Mouse (Mus musculus) c-Kit-positive CD71-negative TER-119-negative erythroid progenitor cells, embryonic 14.5 days (primary cell): ENCODE measurements at regions not wholly inside any gene's neighbourhood (a gene's known extent, or its start where the extent isn't known, plus 50 kb on each side); places are given as distances from the start of the nearest gene placed in this dataset.

ENCODE experiments used
- DNase-seq: peaks from one replicate; pipeline ENCODE4 v3.0.0-alpha.2; 2013; ENCODE audit warnings: low read depth

GRCm38 (mm10) chr4:31618026-31618425, 345.9 kb upstream of the Map3k7 start:
- DNase-seq = no peak

- DNase-seq = no peak
Observed at GRCm38 (mm10) chr4:31621205-31621604, 342.7 kb upstream of the Map3k7 start.

GRCm38 (mm10) chr4:31627053-31627452, 336.8 kb upstream of the Map3k7 start:
- no peak for DNase-seq

DNA sequence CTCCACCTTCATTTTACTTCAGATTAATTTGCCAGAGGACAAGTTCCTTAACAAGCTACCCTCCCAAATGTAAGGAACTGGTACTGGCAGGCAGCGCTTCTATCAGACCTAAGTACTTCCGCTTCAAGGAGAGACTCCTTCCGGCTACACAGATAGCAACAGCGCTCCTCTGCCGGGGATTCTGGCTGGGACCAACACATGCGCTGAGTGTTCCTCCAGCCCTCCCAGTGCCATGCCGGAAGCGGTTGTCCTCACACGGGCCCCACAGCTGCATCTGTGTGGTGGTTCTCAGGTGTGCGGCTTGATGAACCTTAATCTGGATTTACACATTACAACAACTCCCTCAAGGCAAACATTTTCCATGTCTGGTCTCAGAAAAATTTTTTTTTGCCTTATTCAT, 336.1 kb upstream of the Map3k7 start:
- no peak for DNase-seq

- no peak for DNase-seq
Observed at GRCm38 (mm10) chr4:31638564-31638963, 325.3 kb upstream of the Map3k7 start.

GRCm38 (mm10) chr4:31642161-31642560, 321.7 kb upstream of the Map3k7 start:
- no peak for DNase-seq

DNA sequence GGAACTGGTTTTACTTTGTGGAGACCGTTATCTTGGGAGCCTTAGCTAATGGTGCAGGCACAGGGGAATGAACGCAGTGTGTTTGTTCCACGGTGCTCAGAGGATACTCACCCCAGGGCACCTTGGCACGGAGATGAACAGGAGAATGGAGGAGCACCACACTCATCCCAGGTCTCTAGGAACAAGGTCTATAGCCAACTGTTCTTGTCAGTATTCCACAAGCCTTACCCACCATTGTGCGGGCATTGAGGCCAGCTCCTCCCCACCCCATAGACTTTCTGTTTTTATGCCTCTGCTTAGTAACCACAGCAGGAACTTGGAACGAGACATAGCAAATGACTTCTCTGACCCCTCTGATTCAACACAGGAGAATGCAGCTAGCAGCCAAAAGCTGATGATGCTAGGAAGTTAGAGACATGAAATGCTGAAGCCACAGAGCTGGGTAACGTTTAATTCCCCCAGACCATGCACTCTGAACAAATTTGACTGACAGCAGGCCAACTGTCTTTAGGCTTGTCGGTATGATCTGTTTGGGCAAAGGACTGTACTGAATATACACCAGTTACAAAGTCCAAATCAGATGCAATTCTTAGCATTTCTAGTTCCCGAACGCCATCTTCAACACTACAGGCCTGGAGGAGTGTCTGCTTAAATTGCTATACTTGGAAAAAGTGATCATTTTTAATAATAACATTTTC, 321.2 kb upstream of the Map3k7 start:
- DNase-seq = no peak

DNA sequence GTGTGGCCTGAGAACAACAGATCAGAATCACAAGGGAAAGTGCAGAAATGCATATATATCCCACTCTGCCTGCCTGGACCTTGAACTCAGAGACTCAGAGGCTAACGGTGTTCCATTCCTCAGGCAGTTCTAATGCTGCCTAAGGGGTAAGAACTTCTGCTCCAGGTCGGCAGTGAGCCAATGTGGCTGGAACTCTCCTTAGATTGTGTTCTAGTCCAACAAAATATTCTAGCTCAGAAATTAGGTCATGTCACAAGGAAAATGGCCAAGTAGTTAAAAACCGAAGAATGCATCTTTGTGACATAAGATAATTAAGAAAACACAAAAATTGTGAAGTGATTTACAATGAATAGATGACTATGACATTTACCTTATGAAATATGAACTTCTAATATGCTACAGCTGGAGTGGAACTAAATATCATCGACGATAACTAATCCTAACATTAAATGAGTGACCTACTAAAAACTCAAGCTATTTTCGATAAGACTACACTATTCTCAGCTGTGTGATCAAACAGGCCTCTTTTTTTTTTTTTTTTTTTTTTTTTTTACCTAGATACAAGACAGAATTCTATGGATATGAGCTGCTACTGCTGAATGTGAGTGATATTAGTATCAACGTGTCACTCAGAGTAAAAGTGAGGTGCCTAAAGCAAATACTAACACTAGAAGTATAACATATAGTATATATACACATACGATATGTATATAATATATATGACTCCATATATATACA, 315.1 kb upstream of the Map3k7 start:
- no peak for DNase-seq

DNA sequence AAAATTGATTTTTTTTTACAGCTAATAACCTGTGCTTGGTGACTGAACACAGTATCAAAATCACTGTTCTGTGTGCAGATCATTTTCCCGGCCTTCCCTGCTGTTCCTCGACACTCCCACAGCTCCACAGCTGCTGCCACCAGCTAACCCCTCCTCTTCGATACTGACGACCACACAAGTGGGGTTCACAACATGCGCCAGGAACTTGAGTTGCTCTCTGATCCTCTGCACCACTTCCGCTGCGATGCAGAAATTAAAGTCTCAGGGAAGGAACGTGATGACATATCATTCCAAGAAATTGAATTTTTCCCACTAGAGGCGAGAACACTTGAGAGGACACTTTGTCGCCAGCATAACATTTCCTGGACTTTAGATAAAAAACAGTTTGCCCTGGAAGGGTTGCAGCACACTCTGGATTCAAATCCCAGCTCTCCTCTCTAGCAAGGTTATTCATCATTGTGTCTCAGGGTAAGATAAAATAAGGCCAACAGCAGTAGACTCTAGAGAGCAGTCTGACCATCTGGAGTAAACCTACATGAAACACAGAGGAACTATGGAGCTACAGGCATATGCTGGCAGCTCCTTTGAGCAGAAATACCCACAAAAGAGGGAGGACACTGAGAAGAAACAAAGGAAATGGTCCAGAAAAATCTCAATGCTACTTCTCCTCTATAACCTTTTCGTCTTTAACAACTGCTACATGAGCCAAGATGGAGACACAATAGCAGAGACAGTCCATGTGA, 308.4 kb upstream of the Map3k7 start:
- DNase-seq = no peak

GRCm38 (mm10) chr4:31656111-31656510, 307.8 kb upstream of the Map3k7 start:
- DNase-seq = no peak

DNA sequence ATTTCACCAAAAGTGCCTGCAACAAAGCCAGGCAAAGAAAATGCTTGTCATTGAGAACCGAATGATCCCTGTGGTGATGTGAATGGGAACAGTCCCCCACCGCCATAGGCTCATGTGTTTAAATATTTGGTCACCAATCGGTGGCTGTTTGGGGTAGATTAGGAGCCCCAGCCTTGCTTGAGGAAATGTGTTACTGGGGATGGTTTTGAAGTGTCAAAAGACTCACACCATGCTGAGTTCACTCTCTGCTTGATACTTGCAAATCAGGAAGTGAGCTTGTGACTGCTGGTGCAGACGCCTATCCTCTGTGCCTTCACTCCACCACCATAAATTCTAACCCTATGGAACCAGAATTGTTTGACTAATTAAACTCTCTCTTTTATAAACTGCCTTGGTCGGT, 305.1 kb upstream of the Map3k7 start:
- DNase-seq = no peak

DNA sequence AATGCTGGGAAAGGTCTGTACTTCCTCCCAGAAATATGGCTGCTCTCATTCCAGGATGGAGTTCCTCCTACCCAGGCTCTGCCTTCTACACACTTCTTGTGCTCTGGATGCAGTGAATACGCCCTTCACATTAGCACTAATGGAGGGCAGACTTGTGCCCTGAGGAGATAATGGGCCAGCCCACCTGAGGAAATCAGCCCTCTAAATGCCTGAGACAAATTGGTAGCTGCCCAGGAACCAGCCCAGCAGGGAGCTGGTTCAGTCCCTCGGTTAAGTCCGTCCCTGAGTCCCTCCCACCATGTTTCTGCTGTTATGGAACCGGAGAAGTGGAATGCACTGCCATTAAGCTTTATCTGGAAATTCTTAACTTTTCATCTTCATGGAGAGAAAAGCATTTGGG, 303.0 kb upstream of the Map3k7 start:
- no peak for DNase-seq

GRCm38 (mm10) chr4:31671530-31672170, 292.2 kb upstream of the Map3k7 start:
- no peak for DNase-seq

DNA sequence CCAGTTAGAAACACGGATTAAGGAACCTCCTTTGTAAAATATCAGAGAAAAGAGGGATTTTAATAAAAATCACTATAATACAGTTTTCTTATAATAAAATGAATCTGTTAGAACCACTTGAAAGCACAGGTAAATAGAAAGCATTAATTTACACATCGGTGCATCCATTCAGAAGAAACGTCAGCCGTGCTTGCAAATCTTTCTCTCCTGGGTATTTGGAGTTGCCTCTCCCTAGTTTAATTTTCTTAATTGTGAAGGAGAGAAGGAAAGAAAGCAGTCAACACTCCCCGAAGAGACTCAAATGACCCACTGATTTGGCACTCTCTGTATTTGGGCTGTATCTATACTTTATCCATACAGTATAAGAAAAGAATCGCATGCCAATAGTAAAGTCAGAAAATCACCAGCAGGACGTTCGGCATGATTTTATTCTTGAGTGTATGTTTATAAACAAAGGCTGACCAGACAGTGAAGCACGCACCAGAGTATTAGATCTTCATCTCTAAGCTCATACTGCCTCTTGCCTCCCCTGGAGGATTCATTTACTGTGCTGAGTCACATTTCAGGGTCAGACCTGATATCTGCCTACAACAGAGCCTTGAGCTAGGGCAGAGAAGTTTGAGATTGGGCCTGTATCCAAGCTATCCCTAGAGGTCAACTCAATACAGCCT, 291.6 kb upstream of the Map3k7 start:
- DNase-seq = no peak

GRCm38 (mm10) chr4:31672842-31673171, 291.1 kb upstream of the Map3k7 start:
- no peak for DNase-seq

GRCm38 (mm10) chr4:31679007-31679590, 284.8 kb upstream of the Map3k7 start:
- no peak for DNase-seq

DNA sequence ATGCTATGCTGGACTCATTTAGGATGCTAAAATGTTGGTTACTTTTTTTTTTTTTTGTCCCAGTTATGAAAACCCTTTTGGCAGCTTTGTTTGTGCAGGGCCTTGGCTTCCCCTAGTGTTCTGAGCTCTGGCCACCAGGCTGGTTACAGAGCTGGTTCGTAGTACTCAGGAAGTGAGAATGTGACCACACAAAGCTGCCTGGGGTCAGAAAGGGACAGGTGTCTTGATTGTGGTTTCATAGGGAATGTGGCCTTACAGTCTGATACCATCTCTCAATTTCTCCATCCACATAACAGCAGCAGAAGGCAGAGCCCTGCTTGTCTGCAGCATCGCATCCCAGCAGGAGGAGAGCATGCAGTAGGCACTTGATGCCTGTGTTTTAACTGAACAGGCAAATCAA, 282.9 kb upstream of the Map3k7 start:
- no peak for DNase-seq

- no peak for DNase-seq
Observed at GRCm38 (mm10) chr4:31689083-31689482, 274.8 kb upstream of the Map3k7 start.

- no peak for DNase-seq
Observed at GRCm38 (mm10) chr4:31697769-31698505, 266.0 kb upstream of the Map3k7 start.

DNA sequence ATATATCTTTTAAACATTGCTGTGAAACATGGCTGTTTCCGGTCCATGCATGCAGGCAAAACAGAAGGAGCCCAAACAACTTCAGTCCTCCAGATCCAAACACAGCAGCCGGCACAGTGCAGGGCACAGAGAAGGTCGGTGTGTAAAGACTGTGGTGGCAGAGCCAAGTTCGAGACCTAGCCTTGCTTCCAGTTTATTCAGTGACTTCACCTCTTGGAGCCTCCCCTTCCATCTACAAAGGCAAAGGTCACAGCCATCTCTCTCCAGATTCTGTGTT, 265.5 kb upstream of the Map3k7 start:
- DNase-seq = no peak

DNA sequence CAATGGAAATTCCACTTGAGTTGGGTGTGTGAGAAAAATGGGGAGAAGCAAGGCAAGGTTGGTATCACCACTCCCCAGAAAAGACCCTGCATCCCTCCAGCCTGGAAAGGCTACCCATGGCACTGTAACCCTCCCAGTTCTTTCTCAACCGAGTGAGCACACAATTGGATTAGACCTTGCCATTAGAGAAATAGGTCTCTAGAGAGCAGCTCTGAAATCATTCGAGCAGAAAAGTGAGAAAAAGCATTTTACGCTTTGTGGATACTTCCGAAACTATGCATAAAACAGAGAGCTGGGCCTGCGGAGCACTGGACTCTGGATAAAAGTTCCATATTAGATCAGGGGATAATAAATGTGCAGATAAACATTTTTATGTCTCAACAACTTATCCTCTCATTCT, 264.6 kb upstream of the Map3k7 start:
- no peak for DNase-seq
